ENCODE assay signal across 7 mouse cellular contexts in genomic region chr3:138443465-138443771, GRCm38 (mm10). TPM values are rescaled to one million over a fixed set of nuclear protein-coding genes. Genes with fewer than 3 reads are reported as not detected.
A peak's percentile ranks its signal among the peaks of the same experiment; 100 is the strongest.
DNase-seq lines count a peak whose midpoint lies in the region; ATAC-seq and TF ChIP-seq lines count a peak whose summit lies in the region.

No protein-coding gene starts in this region.

- no peaks in the 10 kb centered on the region for H3K9me3 ChIP-seq in lung, postnatal 0 days (ENCODE audit: low read length)
- H3K9me3 ChIP-seq in limb, embryonic 13.5 days = no peaks in the 10 kb centered on the region
- no peaks in the 10 kb centered on the region for H3K9me3 ChIP-seq in stomach, embryonic 15.5 days

- H3K4me3 ChIP-seq in lung, postnatal 0 days (ENCODE audit: low read depth, low read length) = peak overlapping the region; percentile 88
- peak overlapping the region; percentile 97 for H3K4me3 ChIP-seq in embryonic fibroblast, embryonic 13.5 days (ENCODE audit: insufficient read depth, low read length)
- H3K4me3 ChIP-seq in limb, embryonic 13.5 days = peak overlapping the region; percentile 79
- peak overlapping the region; percentile 96 for H3K4me3 ChIP-seq in stomach, embryonic 15.5 days (replicated peaks)

- ATAC-seq in lung, postnatal 0 days = no peak
- ATAC-seq in limb, embryonic 13.5 days (ENCODE audit: low FRiP score, low read depth) = no peak
- no peak for ATAC-seq in stomach, embryonic 15.5 days (ENCODE audit: insufficient read depth, low FRiP score, low read depth)
- no peak for ATAC-seq in frontal cortex, adult (ENCODE audit: low TSS enrichment)

- peak overlapping the region; percentile 82 for H3K4me2 ChIP-seq in lung, postnatal 0 days (replicated peaks; ENCODE audit: low read depth, low read length)
- peak overlapping the region; percentile 83 for H3K4me2 ChIP-seq in limb, embryonic 13.5 days (replicated peaks)
- H3K4me2 ChIP-seq in stomach, embryonic 15.5 days = peak overlapping the region; percentile 57

- TF ChIP-seq EP300 in lung, postnatal 0 days (IDR thresholded peaks at IDR 0.05) = no peak

- 3% methylated on average over 9 of the region's 9 CpGs for WGBS in lung, postnatal 0 days
- 4% methylated on average over 9 of the region's 9 CpGs for WGBS in limb, embryonic 13.5 days
- WGBS in stomach, embryonic 15.5 days = 1% methylated on average over 9 of the region's 9 CpGs

- H3K27me3 ChIP-seq in lung, postnatal 0 days (replicated peaks; ENCODE audit: insufficient read depth, low read length) = no peaks in the 10 kb centered on the region
- peaks cover 3% of the 10 kb centered on the region; the same call in 1 of the 2 replicates for H3K27me3 ChIP-seq in limb, embryonic 13.5 days
- no peaks in the 10 kb centered on the region for H3K27me3 ChIP-seq in stomach, embryonic 15.5 days (replicated peaks)

- no peak for DNase-seq in lung, postnatal 0 days (ENCODE audit: low spot score)
- no peak for DNase-seq in lung, postnatal 10 days
- no peak for DNase-seq in spleen, postnatal 36 days (ENCODE audit: low spot score in 2 of 2)

- H3K9ac ChIP-seq in lung, postnatal 0 days (replicated peaks; ENCODE audit: low read depth) = peak overlapping the region; percentile 81
- peak overlapping the region; percentile 93 for H3K9ac ChIP-seq in limb, embryonic 13.5 days
- peak overlapping the region; percentile 70 for H3K9ac ChIP-seq in stomach, embryonic 15.5 days

- H3K4me1 ChIP-seq in lung, postnatal 0 days (ENCODE audit: insufficient read depth, low read depth, low read length) = peaks cover 4% of the 10 kb centered on the region; the same call in 1 of the 2 replicates
- H3K4me1 ChIP-seq in embryonic fibroblast, embryonic 13.5 days (ENCODE audit: control insufficient read depth, insufficient read depth, low read length) = 0 out of 2 replicates have a peak, but pooled peaks cover 2% of the 10 kb centered on the region
- H3K4me1 ChIP-seq in limb, embryonic 13.5 days = peaks cover 13% of the 10 kb centered on the region
- peaks cover 9% of the 10 kb centered on the region for H3K4me1 ChIP-seq in stomach, embryonic 15.5 days

- no peak for TF ChIP-seq POLR2A in embryonic fibroblast, embryonic 13.5 days (IDR thresholded peaks at IDR 0.05; ENCODE audit: low read depth, low read length)

- H3K36me3 ChIP-seq in lung, postnatal 0 days (ENCODE audit: insufficient read depth, low read length) = peaks cover 8% of the 10 kb centered on the region; the same call in 1 of the 2 replicates
- H3K36me3 ChIP-seq in limb, embryonic 13.5 days = peaks cover 34% of the 10 kb centered on the region
- H3K36me3 ChIP-seq in stomach, embryonic 15.5 days = 0 out of 2 replicates have a peak, but pooled peaks cover 9% of the 10 kb centered on the region

- TF ChIP-seq CTCF in lung, postnatal 0 days (IDR thresholded peaks at IDR 0.05) = no peak
- TF ChIP-seq CTCF in embryonic fibroblast, embryonic 13.5 days (IDR thresholded peaks at IDR 0.05; ENCODE audit: borderline replicate concordance, insufficient read depth, low read length) = no peak

- peak overlapping the region; percentile 81 for H3K27ac ChIP-seq in lung, postnatal 0 days (ENCODE audit: low read length)
- H3K27ac ChIP-seq in embryonic fibroblast, embryonic 13.5 days (ENCODE audit: insufficient read depth, low read length) = 0 out of 2 replicates have a peak overlapping the region, but pooled peaks have one; percentile 16
- H3K27ac ChIP-seq in limb, embryonic 13.5 days = peak overlapping the region; percentile 87
- peak overlapping the region; percentile 85; the same call in 1 of the 2 replicates for H3K27ac ChIP-seq in stomach, embryonic 15.5 days

RNA-seq across cellular contexts. Expression of gene Adh5, which starts 0.5 kb away (rescaled TPM):
- polyA plus RNA-seq in lung, postnatal 0 days (2015; fragmentation: Nextera tagmentation; extraction: Ambion mirVana) = 116 and 125 TPM in 2 replicates
- 124 and 129 TPM in 2 replicates for polyA plus RNA-seq in embryonic fibroblast, embryonic 13.5 days (2011; ENCODE audit: insufficient read length, low read depth, missing spikeins)
- 194 and 208 TPM in 2 replicates for polyA plus RNA-seq in limb, embryonic 13.5 days (2015; fragmentation: Nextera tagmentation; extraction: Ambion mirVana)
- polyA plus RNA-seq in stomach, embryonic 15.5 days (2015; fragmentation: Nextera tagmentation; extraction: Ambion mirVana) = 181 and 197 TPM in 2 replicates

RNA-seq across cellular contexts. Expression of gene Adh4, which starts 28.2 kb away (rescaled TPM):
- not detected in 2 replicates for polyA plus RNA-seq in lung, postnatal 0 days (2015; fragmentation: Nextera tagmentation; extraction: Ambion mirVana)
- polyA plus RNA-seq in embryonic fibroblast, embryonic 13.5 days (2011; ENCODE audit: insufficient read length, low read depth, missing spikeins) = not detected in 2 replicates
- not detected in 2 replicates for polyA plus RNA-seq in limb, embryonic 13.5 days (2015; fragmentation: Nextera tagmentation; extraction: Ambion mirVana)
- polyA plus RNA-seq in stomach, embryonic 15.5 days (2015; fragmentation: Nextera tagmentation; extraction: Ambion mirVana) = 0.12 TPM in 1 of 2 replicates, not detected in the other

RNA-seq across cellular contexts. Expression of gene Metap1, which starts 45.9 kb away (rescaled TPM):
- polyA plus RNA-seq in lung, postnatal 0 days (2015; fragmentation: Nextera tagmentation; extraction: Ambion mirVana) = 23.9 and 25.2 TPM in 2 replicates
- 62.3 and 63.5 TPM in 2 replicates for polyA plus RNA-seq in embryonic fibroblast, embryonic 13.5 days (2011; ENCODE audit: insufficient read length, low read depth, missing spikeins)
- 42.6 and 44.0 TPM in 2 replicates for polyA plus RNA-seq in limb, embryonic 13.5 days (2015; fragmentation: Nextera tagmentation; extraction: Ambion mirVana)
- 46.1 and 48.1 TPM in 2 replicates for polyA plus RNA-seq in stomach, embryonic 15.5 days (2015; fragmentation: Nextera tagmentation; extraction: Ambion mirVana)

Comparison
In these comparisons a context has a peak if more than half of its experiments do, and no peak if none do; other contexts are left out.
1. H3K27ac ChIP-seq: peak in every context shown above with its lines; median percentile 87 in limb, embryonic 13.5 days; 85 in stomach, embryonic 15.5 days; 81 in lung, postnatal 0 days; 16 in embryonic fibroblast, embryonic 13.5 days.